Mouse (Mus musculus) adrenal gland, adult 8-10 months (tissue): ENCODE data around the gene Fgf14. TPM values are rescaled to one million over a fixed set of nuclear protein-coding genes. Genes with fewer than 3 reads are reported as not detected.
"Not testable (repeated sequence)": the region's sequence is repeated elsewhere in the genome, so short reads cannot be mapped to it uniquely, and the experiment has no call there.

ENCODE experiments used
- DNase-seq: peaks from one replicate; pipeline ENCODE4 v3.0.0; 2022
- total RNA-seq, 4 experiments: library from RNA; stranded (reverse); gene quantifications; 2 replicates each; pipeline ENCODE4 v1.2.4; 2022

Gene Fgf14
- total RNA-seq, 4 experiments from 2014 or later: 1.1 to 2.9 (median 1.6) TPM

DNA sequence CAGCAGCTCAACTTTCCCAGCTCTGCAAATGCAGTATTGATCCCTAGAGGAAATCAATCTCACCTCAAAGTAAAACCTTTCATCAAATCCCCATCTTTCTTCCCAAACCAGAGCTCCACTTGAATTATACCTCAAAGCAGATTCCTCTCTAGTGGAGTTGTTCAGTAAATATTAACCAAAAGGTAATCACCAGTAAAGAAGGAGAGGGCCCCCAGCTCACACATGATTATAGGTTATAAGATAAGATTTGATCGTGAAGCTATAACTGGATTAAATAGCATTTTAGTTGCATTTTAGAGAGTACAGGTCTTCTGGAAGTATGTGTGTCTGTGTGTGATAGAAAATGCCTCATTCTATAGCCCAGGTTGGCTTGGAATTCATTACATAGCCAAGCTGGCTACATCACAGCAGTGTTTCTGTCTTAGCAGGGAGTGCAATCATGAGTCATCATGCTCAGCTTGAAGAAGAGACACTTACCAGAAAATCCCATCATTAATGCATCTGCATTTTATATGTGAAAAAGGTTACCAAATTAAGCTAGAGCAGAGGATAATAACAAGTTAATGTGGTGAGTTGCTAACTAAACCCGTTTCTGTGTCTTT is 202.8 kb downstream of the Fgf14 start:
- no peak for DNase-seq

GRCm38 (mm10) chr14:124470909-124471308 is 206.0 kb downstream of the Fgf14 start:
- no peak for DNase-seq

DNA sequence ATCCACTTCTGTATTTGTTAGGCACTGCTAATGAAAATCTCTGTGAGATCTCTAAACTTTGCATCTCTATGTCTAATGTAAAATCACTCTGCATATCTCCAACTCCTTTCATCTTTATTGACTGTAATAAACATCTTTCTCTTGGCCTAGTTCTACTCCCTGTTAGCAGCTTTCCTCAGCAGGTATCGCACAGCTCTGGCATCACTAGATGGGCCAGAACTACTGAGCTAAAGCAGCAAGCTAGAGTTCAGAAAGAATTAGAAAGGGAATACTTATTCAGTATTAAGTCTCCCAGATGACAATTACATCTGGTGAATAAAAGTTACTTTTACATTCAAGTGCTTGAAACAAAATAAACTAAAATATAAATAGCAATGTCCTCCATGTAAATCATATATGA is 221.8 kb downstream of the Fgf14 start:
- no peak for DNase-seq

GRCm38 (mm10) chr14:124446096-124446840 is 230.7 kb downstream of the Fgf14 start:
- DNase-seq: no peak

- no peak for DNase-seq
These were observed 232.1 kb downstream of the Fgf14 start for GRCm38 (mm10) chr14:124444831-124445230.

DNA sequence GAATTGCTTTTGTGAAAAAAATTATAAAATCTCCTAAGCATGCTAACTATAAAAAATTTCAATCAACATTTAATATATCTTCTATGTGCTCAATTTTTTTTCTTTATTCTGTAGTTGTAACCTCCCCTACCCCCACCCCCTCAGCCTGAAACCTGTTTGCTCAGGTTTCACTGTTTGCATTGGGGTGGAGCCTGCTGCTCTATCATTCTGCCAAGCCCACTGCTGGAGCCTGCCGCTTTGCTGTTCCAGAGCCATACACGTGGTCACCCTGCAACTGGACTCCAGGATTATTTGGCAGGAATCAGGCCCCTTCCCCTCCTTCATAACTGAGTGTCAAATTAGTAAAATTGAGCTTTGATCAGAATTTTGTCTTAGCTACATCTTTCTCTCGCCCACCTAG is 237.6 kb downstream of the Fgf14 start:
- DNase-seq: not testable (repeated sequence)

DNA sequence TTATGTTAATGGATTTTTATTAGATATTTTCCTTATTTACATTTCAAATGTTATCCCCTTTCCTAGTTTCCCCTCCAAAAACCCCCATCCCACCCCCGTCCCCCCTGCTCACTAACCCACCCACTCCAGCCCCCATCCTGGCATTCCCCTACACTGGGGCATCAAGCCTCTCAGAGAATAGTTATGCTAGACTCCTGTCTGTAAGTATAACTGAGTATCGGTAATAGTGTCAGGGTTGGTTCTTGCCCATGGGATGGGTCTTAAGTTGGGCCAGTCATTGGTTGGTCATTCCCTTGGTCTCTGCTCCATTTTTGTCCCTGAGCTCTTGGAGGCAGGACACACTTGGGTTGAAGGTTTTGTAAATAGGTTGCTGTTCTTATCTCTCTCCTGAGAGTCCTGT is 265.0 kb downstream of the Fgf14 start:
- no peak for DNase-seq

- DNase-seq: no peak
These were observed 266.0 kb downstream of the Fgf14 start for GRCm38 (mm10) chr14:124410945-124411344.

DNA sequence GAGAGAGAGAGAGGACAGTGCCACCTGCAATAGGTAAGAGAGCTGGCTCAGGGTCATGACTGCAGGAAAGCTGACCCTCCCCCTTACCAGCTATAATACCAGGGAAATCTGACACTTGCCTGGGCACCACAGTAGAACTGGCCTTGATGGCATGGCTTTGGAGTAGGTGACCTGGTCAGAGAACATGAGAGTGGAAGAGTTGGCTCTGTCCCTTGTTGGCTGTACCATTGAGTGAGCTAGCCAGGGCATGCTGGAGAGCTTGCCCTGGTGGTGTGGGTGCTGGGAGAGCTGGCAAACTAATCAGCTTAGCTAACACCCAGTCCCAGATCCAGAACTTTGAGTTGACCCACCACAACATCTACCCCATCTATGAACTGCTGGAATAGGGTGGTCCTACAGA is 348.5 kb downstream of the Fgf14 start:
- DNase-seq: peak; percentile 5

DNA sequence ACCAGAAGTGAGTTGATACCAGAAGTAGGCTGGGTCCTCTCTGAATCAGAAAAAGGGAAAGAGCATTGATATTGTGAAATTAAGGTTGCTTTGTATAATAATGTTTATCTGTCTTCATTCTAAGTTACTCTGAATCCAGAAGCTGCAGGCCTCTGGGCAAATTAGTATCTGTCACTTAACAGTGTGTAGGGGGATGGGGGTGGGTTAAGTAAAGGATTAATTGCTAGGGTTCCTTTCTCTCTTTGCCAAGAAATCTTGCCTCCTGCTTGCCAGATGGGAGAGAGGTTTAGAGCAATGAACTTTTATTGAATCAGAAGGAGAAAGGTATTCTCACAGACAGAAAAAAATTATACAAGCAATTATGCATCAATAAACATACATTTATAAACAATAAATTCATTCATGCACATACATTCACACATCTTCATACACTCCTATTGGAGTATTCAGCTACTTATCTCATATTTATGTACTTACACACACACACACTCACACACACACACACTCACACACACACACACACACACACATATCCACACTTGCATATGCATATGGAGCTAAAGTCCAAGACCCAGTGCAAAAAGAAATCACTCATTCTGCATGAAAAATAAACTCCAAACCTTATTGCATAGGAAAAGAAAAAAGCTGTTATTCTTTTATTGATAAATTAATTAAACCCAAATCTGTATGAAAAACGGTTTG is 357.8 kb downstream of the Fgf14 start:
- no peak for DNase-seq

DNA sequence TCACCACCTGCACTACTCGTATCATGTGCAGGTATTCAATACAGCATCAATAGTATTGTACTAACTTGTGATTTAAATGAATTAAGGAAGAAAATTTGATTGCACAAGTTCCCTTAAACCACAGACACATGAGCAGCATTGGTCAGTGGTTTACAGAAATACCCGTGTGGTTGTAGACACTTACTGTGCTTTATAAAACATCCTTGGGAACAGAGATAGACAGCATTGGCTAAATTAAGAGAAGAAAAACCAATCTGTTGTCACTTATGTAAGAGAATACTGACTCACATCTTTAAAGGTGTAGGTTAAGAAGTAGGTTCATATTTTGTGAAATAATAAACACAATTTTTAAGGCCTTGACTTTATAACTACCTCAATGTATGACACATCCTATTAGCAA is 361.4 kb downstream of the Fgf14 start:
- DNase-seq: no peak

DNA sequence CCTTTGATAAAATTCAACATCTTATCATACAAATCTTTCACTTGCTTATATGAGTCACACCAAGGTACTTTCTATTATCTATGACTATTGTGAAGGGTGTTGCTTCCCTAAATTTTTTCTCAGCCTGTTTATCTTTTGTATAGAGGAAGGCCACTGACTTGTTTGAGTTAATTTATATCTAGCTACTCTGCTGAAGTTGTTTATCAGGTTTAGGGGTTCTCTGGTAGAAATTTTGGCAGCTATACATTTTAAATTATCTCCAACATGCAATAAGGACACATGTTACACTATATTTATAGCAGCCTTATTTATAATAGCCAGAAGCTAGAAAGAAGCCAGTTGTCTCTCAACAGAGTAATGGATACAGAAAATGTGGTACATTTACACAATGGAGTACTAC is 389.9 kb downstream of the Fgf14 start:
- no peak for DNase-seq

DNA sequence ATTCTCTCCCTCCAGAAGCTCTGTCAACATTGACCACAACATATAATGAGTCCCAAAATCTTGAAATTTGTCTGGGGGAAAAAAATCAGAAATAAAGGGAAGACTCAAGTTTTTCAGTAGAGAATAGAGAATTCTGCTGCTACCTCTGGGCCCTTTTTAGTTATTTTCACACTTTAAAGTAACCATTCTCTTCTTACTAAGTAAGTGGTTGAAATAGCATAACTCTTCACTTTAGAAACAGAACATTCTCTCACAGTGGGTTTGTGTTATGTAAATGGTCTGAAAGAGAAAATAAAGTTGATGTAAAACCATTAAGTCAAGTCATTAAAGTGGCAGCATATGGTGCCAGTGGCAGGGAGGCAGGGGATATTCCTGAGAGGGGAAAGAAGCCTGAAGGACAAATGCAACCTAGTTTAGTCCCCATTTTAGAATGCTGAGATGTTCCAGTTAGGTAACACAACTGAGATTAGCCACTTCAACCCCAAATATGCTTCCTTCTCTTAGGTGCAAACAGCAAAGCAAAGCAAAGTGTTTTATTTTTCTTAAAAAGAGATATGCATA is 398.5 kb downstream of the Fgf14 start:
- no peak for DNase-seq

DNA sequence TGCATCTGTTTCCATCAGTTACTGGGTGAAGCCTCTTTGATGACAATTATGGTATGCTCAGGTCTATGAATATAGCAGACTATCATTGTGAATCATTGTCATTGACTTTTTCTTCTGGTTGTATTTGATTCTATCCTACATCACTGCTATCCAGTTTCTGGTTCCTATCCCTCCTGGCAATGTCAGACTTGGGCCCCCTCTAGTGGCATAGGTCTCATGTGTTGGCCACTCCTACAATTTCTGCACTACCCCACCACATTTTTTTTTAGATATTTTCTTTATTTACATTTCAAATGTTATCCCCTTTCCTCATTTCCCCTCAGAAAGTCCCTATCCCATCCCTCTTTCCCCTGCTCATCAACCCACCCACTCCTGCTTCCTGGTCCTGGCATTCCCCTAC is 409.9 kb downstream of the Fgf14 start:
- no peak for DNase-seq

- DNase-seq: no peak
These were observed 412.3 kb downstream of the Fgf14 start for GRCm38 (mm10) chr14:124264541-124265059.

DNA sequence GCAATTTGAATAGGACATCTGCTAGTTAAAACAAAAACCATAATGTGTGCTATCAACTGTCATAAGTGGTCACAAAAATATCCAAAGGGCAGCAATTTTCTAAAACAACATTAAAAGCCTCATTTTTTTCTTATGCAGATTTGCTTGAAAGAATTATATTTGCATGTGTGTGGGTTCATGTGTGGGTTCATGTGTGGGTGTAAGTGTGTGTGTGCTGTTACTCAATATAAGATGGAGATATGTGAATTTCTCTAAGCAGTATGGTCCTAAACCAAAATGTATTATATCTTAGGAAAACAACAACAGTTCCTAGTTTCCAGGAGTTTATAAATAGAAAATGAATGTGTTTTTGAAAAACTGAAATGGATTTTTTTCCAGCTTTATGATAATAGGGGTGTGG is 413.7 kb downstream of the Fgf14 start:
- no peak for DNase-seq

DNA sequence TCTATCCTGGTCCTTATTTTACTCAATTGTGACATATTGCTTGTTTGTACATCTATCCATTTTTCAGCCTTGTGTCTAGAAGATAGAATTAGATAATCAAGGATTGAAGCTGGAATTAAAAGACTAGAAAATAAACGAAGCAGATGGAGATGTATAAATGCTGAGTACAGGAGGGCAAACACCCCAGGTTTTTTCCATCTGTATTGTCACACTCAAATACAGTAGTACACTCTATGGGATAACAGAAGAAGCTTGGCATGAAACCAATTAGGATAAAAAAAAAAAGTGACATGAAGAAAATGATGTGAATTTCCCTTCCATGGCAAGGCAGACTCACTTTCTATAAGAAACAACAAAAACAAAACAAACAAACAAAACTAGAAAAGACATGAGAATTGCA is 429.4 kb downstream of the Fgf14 start:
- DNase-seq: no peak

DNA sequence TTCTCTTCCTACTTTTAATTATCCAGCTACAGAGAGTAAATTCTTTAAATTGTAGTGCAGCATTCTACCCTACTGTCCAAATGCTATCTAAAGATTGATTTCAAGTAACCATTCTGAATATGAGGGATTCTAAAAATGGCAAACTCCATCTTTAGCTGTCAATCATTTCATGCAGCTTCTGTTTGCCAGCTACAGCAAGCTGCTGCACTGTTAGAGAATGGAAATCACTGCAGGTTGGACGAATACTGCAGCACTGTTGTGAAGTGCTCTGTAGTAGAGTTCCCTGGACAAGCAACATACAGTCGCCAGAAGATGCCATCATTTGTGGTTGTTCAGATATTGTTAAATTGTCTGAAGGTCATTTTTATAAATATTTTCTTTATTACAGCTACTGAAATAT is 453.5 kb downstream of the Fgf14 start:
- no peak for DNase-seq

DNA sequence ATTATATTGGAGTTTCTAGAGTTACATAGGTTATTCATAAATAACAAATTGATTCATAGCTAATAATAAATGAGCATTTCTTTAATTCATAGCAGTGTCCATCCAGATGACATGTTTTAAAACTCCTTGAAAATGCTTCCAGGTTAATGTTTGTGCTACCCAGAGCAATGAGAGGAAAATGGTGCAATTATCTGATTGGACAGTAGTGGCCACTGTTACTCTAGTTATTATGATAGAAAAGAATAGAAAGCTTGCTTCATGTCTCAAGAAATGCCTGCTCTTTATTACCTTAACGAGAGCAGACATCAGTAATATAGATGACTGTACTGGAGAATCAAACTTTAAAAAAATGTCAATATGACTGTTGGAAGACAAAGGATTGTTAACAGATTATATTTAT is 454.5 kb downstream of the Fgf14 start:
- DNase-seq: no peak

- no peak for DNase-seq
These were observed 455.9 kb downstream of the Fgf14 start for GRCm38 (mm10) chr14:124220979-124221378.

DNA sequence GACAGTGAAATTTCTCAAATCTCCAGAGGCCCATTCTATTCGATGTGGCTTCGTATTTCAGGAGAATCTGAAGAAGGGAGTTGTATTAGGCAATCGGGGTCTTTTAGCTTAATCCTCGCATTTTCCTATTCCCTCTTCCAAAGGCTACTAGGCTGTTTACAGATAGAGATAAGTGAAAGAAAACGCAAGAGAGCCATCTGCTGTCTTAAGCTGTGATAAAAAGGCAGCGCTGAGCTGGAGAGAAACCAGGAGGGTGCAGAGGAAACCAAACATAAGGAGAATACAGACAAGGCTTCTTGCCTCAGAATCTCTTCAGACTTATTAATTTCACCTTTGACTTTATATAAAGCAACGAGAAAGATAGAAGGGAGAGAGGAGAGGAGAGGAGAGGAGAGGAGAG is 481.1 kb downstream of the Fgf14 start:
- DNase-seq: no peak

DNA sequence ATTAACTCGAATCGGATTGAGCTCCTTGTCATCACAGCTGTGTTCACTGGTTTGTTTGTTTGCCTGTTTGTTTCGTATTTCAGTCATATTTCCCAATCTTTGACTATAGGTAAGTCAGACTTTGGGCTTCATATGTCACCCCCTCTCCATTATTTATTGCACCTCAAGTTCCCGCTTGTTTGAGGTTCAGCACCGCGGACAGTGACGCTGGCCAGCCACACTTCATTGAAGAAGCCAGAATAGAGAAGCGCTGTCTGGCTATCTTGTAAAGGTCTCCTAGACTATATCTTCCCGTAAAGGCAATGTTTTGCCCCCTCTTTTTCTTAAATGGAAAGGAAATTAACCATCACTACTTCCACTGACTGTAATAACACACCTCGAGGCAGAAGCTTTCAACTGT is 481.6 kb downstream of the Fgf14 start:
- DNase-seq: no peak

DNA sequence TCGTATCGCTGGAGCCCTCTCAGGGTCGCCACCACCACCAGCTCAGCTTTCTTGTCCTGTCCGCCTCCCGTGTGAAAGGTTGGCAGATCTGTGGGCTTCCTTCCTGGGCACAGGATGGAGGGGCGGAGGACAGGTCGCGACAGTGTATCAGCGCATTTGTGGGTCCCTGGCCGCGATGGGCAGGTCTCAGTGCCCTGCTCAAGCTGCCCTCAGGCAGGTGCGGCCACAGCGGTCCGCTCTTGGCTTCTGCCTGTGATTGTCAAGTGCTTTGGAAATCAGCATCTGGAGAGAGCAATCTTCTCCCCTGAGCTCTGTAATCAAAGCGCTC is 484.1 kb downstream of the Fgf14 start:
- no peak for DNase-seq
